Mouse (Mus musculus): ENCODE results near the gene Arhgap31.

Gene Arhgap31

GRCm38 (mm10) chr16:38712581-38713403, at the start of gene Arhgap31:
Gene Arhgap31 (minus strand): TSS chr16:38713274.
- peak; percentile 53 to 54 for DNase-seq (ENCODE audit: low read depth in 2 of 2, low spot score in 2 of 2)

GRCm38 (mm10) chr16:38762401-38762800, 49.3 kb upstream of the Arhgap31 start:
- no peak for DNase-seq (ENCODE audit: low read depth in 2 of 2, low spot score in 2 of 2)

- DNase-seq (ENCODE audit: low read depth in 2 of 2, low spot score in 2 of 2) = no peak
Observed at GRCm38 (mm10) chr16:38761972-38762371, 48.9 kb upstream of the Arhgap31 start.

- DNase-seq (ENCODE audit: low read depth in 2 of 2, low spot score in 2 of 2) = no peak
Observed at GRCm38 (mm10) chr16:38760834-38761375, 47.8 kb upstream of the Arhgap31 start.

- DNase-seq (ENCODE audit: low read depth in 2 of 2, low spot score in 2 of 2) = no peak
Observed at GRCm38 (mm10) chr16:38760239-38760638, 47.2 kb upstream of the Arhgap31 start.

GRCm38 (mm10) chr16:38758104-38758861, 45.2 kb upstream of the Arhgap31 start:
- no peak for DNase-seq (ENCODE audit: low read depth in 2 of 2, low spot score in 2 of 2)

GRCm38 (mm10) chr16:38757626-38758025, 44.6 kb upstream of the Arhgap31 start:
- no peak for DNase-seq (ENCODE audit: low read depth in 2 of 2, low spot score in 2 of 2)

GRCm38 (mm10) chr16:38756572-38756971, 43.5 kb upstream of the Arhgap31 start:
- DNase-seq (ENCODE audit: low read depth in 2 of 2, low spot score in 2 of 2) = no peak

GRCm38 (mm10) chr16:38756177-38756503, 43.1 kb upstream of the Arhgap31 start:
- no peak for DNase-seq (ENCODE audit: low read depth in 2 of 2, low spot score in 2 of 2)

GRCm38 (mm10) chr16:38755452-38756176, 42.5 kb upstream of the Arhgap31 start:
- DNase-seq (ENCODE audit: low read depth in 2 of 2, low spot score in 2 of 2) = no peak

GRCm38 (mm10) chr16:38753631-38754030, 40.6 kb upstream of the Arhgap31 start:
- no peak for DNase-seq (ENCODE audit: low read depth in 2 of 2, low spot score in 2 of 2)

GRCm38 (mm10) chr16:38750803-38751202, 37.7 kb upstream of the Arhgap31 start:
- no peak for DNase-seq (ENCODE audit: low read depth in 2 of 2, low spot score in 2 of 2)

- no peak for DNase-seq (ENCODE audit: low read depth in 2 of 2, low spot score in 2 of 2)
Observed at GRCm38 (mm10) chr16:38743941-38744673, 31.0 kb upstream of the Arhgap31 start.

GRCm38 (mm10) chr16:38742659-38743131, 29.6 kb upstream of the Arhgap31 start:
- peak; percentile 6 to 23 for DNase-seq (ENCODE audit: low read depth in 2 of 2, low spot score in 2 of 2)

GRCm38 (mm10) chr16:38742113-38742658, 29.1 kb upstream of the Arhgap31 start, which contains the start of gene B4galt4:
Gene B4galt4 (plus strand): TSS chr16:38742264.
- no peak for DNase-seq (ENCODE audit: low read depth in 2 of 2, low spot score in 2 of 2)

GRCm38 (mm10) chr16:38741204-38741903, 28.3 kb upstream of the Arhgap31 start:
- no peak for DNase-seq (ENCODE audit: low read depth in 2 of 2, low spot score in 2 of 2)

GRCm38 (mm10) chr16:38730921-38731320, 17.8 kb upstream of the Arhgap31 start:
- no peak for DNase-seq (ENCODE audit: low read depth in 2 of 2, low spot score in 2 of 2)

- peak in 1 of 2 experiments; percentile 12 for DNase-seq (ENCODE audit: low read depth in 2 of 2, low spot score in 2 of 2)
Observed at GRCm38 (mm10) chr16:38729610-38730288, 16.7 kb upstream of the Arhgap31 start.

GRCm38 (mm10) chr16:38729139-38729538, 16.1 kb upstream of the Arhgap31 start:
- DNase-seq (ENCODE audit: low read depth in 2 of 2, low spot score in 2 of 2) = no peak

Data from CD8-positive naive resting alpha-beta T cell, adult 2 months (primary cell).